Mouse (Mus musculus) hindbrain, embryonic 11.5 days (tissue): Measurements from ENCODE around the gene Hdgf. TPM values are rescaled to one million over a fixed set of nuclear protein-coding genes. Genes with fewer than 3 reads are reported as not detected.

ENCODE experiments used
- polyA plus RNA-seq: library from polyadenylated mRNA; unstranded; fragments of >200 nt; fragmentation: Nextera tagmentation; extraction: Ambion mirVana; gene quantifications from 2 replicates; pipeline ENCODE4 v1.2.1, GENCODE M21; 2014

Gene Hdgf
- polyA plus RNA-seq, 1 experiment from 2014 or later = 202 TPM

Other genes with a start within 250 kb of the Hdgf start
- gene Lrrc71, start 157.7 kb upstream of the Hdgf start, polyA plus RNA-seq = 0.40 and 0.83 TPM in 2 replicates
- gene Ntrk1, start 111.2 kb upstream of the Hdgf start, polyA plus RNA-seq = 6.7 and 8.5 TPM in 2 replicates
- 0.36 and 0.83 TPM in 2 replicates for gene Insrr, start 109.4 kb upstream of the Hdgf start, polyA plus RNA-seq
- 8.6 and 10.1 TPM in 2 replicates for gene Pear1, start 82.0 kb upstream of the Hdgf start, polyA plus RNA-seq
- not detected in 2 replicates for gene Sh2d2a, start 59.6 kb upstream of the Hdgf start, polyA plus RNA-seq
- 17.6 and 18.6 TPM in 2 replicates for gene Prcc, start 20.7 kb upstream of the Hdgf start, polyA plus RNA-seq
- 78.4 and 83.6 TPM in 2 replicates for gene Mrpl24, start 13.2 kb downstream of the Hdgf start, polyA plus RNA-seq
- gene Isg20l2, start 24.0 kb downstream of the Hdgf start, polyA plus RNA-seq = 42.5 and 55.2 TPM in 2 replicates
- 13.7 and 17.9 TPM in 2 replicates for gene Rrnad1, start 24.4 kb downstream of the Hdgf start, polyA plus RNA-seq
- gene Crabp2, start 42.3 kb downstream of the Hdgf start, polyA plus RNA-seq = 738 and 794 TPM in 2 replicates
- gene Nes, start 64.8 kb downstream of the Hdgf start, polyA plus RNA-seq = 71.6 and 87.9 TPM in 2 replicates
- gene Bcan, start 93.9 kb downstream of the Hdgf start, polyA plus RNA-seq = 0.21 and 0.82 TPM in 2 replicates
- not detected in 2 replicates for gene Hapln2, start 121.3 kb downstream of the Hdgf start, polyA plus RNA-seq
- gene Gpatch4, start 136.8 kb downstream of the Hdgf start, polyA plus RNA-seq = 34.4 and 37.4 TPM in 2 replicates
- 133 and 138 TPM in 2 replicates for gene Naxe, start 152.2 kb downstream of the Hdgf start, polyA plus RNA-seq
- not detected in 2 replicates for gene Ttc24, start 172.0 kb downstream of the Hdgf start, polyA plus RNA-seq
- gene Iqgap3, start 175.7 kb downstream of the Hdgf start, polyA plus RNA-seq = 10.5 and 13.5 TPM in 2 replicates
- gene Mef2d, start 236.1 kb downstream of the Hdgf start, polyA plus RNA-seq = 12.0 and 12.3 TPM in 2 replicates